Mouse (Mus musculus) brain, embryonic 18.5 days (tissue): ENCODE results near the gene Prtn3.

Experiments used
- DNase-seq: peaks from one replicate; pipeline ENCODE4 v3.0.0-alpha.2; 2012; ENCODE audit warnings: low read depth, low spot score

The Prtn3 gene

GRCm38 (mm10) chr10:79909092-79909922 lies 35.0 kb downstream of the Prtn3 start:
- no peak for DNase-seq

- no peak for DNase-seq
These were observed 36.3 kb downstream of the Prtn3 start, which contains the start of gene Gm26602 for GRCm38 (mm10) chr10:79910556-79910955. TSS of gene Gm26602 (plus strand) at chr10:79910856.

DNA sequence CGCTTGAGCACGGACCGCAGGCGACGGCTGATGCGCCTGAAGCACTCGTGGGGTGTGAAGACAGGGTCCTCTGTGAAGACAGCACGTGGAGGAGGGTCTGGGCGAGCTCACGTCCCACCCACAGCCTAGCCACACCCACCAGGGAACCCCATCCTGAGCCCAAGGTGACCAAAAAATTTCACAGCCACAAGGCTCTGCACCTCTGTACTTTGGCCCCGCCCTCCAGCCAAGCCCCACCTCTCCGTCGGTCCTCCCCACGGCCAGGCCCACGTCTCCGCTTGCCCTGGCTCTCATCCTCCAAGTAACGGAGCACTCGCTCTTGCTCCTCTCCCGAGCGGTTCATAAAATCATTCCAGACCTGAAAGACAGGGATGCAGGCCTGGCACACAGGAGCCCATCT lies 38.1 kb downstream of the Prtn3 start:
- no peak for DNase-seq

DNA sequence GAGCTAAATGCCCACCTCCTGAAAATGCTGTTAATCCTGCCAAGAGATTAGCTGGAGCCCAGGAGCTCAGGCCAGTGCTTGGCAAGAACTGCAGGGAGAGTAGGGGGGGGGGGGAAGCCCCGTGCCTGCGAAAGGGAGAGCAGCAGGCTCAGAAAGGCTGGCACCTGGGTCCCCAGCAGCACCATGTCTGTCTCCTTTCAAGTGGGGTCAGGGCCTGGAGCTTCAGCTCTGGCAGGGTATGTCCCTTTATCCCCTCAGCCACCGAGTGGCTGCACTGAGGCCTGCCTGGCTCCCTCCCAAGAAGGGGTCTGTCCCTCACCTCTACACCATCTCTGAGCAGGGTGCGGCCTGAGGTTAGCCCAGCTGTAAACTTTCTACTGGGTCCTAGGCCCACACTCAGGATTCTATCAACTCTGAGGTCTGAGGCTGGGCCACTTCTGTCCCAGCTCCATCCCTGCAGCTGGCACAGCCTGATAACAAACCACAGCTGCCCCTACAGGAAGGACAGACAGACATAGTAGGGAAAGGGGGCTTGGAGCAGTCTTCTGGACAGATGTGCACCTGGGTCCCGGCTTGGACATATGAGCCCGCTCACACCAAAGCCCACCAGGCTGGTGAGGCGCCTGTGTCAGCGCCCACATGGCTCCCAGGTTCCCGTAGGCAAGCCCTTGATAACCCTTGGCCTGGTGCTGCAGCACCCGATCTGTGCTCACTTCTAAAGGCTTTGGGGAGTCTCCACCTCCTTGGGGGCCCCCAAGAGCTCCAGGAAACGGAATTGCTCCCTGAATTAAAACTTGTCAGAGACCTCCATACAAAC lies 40.1 kb downstream of the Prtn3 start:
- DNase-seq, result no peak

DNA sequence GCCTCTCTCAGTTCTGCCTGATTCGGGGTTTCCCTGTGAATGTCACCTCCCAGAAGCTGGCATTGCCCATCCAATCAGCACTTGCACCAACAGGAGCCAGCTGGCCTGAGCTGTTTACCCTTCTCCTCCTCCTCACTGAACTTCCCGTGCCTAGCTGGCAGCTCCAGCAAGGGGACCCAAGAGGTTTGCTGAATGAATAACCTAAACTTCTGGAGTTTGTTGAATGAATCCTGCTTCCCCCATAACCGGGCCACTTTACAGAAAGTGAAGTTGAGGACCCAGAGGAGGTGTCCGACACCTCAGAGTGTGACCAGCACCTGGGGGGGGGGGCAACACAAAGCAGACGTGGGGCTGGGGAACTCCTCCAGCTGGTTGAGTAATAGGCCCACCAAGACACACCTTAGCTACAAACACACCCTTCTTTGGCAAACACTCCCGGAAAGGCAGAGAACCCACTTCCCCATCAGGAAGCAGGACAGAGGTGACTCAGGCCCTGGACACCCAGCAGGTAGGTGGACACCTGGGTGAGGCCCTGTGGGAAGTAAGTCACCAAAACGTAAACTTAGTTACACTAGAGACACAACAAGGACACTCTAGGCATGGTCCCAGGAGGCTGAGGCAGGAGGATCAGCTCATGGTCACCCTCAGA lies 40.8 kb downstream of the Prtn3 start:
- DNase-seq, result no peak

DNA sequence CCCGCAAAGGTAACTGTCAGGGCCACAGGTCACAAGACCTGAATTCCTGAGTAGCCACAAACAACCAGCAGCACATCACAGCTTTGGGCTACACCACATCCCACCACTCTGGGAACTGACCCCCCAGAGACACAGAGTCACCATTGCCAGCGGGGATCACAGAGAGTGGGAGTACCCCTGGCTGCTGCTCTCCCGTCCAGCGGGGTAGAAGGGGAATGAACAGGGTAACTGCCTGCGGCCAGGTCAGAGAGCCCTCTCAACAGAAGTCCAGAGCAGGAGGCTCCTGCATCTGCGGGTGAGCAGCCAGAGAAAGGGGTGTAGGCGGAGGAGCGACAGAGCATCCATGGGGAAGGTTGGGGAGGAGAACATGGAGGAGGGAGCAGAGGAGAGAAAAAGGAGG lies 41.8 kb downstream of the Prtn3 start:
- DNase-seq, result no peak

GRCm38 (mm10) chr10:79916808-79917531 lies 42.7 kb downstream of the Prtn3 start, which contains the start of gene Kiss1r:
TSS of gene Kiss1r (plus strand) at chr10:79916971.
- DNase-seq, result no peak

GRCm38 (mm10) chr10:79917532-79918100 lies 43.3 kb downstream of the Prtn3 start:
- DNase-seq, result no peak

GRCm38 (mm10) chr10:79918231-79919078 lies 44.2 kb downstream of the Prtn3 start:
- DNase-seq, result no peak

- no peak for DNase-seq
These were observed 45.1 kb downstream of the Prtn3 start for GRCm38 (mm10) chr10:79919251-79919849.

GRCm38 (mm10) chr10:79920056-79920890 lies 46.0 kb downstream of the Prtn3 start:
- no peak for DNase-seq

DNA sequence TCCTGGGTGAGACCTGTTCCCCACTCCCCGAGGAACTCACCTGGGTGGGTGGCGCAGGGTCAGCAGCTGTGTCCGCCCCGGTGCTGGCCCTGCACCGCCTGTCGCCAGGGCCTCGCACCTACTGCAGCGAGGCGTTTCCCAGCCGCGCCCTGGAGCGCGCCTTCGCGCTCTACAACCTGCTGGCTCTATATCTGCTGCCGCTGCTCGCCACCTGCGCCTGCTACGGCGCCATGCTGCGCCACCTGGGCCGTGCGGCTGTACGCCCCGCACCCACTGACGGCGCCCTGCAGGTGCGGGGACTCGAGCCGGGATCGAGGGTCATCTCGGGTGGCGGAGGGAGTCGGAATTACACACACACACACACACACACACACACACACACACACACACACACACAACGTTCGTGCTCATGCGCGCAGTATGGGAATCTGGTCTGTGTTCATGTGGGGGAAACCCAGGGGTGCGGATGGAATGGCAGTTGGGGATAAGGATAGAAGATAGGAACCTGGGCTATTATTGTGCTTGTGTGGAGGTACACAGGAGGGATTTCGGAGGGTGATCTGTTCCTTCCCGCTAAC lies 46.8 kb downstream of the Prtn3 start, which contains the start of gene R3hdm4:
R3hdm4 (minus strand) TSS at position 251 of the 578 bp plus-strand sequence.
- DNase-seq, result no peak

- DNase-seq, result no peak
These were observed 47.3 kb downstream of the Prtn3 start for GRCm38 (mm10) chr10:79921572-79921971.

DNA sequence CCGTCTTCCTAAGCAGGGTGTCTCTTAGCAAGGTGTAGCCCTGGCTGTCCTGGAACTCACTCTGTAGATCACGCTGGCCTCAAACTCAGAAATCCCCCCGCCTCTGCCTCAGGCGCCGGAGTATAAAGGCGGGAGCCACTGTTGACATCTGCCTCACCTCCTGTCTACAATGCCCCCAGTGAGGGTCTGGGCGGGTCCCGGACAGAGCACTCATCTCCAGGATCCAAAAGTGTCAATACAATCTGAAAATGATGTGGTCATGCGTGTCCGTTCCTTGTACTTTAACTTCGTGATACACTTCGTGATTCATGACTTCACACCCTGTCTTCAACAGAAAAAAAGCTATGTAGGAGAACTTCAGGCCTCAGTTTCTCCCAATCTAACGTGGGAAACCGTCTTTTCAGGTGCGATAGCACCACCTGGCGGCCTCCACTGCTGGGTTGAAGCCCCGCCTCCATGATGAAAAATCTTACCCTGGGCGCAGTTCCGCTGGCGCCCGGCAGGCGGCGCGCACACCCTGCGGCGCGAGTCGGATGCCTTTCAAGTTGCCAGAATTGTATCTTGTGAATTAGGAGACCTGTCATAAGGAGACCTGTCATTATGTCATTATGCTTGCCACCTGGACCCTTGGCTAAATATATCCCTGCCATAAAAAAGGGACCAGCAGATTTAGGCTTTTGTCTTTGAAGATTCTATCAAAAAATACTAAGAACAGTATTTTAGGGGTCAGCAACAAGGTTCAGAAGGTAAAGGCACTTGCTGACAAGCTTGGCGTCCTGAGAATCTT lies 50.9 kb downstream of the Prtn3 start:
- no peak for DNase-seq

GRCm38 (mm10) chr10:79925785-79926490 lies 51.7 kb downstream of the Prtn3 start:
- DNase-seq, result no peak

DNA sequence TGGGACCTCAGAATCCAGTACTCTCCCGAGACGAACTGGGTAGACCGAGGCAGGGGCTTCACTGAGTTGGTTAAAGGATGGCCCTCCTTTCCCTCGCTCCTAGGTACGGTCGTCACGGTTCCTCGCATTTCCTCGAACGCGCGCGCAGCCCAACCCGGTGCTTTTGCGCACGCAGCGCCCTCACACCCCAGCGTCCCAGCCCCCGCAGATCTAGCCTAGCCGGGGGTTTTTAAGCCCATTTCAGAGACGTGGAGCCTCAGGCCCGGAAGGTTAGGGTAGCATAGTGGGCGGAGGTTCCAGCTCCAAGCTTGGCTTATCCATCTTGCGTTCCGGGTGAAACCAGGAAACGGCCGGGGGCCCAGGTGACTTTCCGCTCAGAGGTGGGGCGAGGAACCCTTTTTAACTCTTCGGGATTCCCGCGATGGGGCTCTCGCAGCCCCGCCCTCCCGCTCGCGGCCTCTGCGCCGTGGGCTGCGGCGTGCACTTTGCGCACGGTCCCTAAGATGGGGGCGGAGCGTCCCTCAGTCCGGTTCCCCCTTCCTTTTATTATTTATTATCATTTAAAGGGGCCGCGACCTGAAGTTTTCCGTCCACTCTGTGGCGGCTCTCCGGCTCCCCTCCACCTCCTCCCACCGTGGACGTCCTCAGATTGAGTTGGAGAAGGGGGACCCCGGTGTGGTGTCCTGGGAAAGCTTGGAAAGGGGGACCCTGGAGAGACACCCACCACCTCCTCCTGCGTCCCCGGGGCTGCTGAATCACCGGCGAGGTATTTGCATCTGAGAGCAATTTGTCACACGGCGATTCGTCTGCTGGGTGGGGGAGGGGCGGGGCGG lies 52.4 kb downstream of the Prtn3 start, which contains the start of gene Arid3a:
Arid3a (plus strand) TSS at position 553 of the 833 bp plus-strand sequence.
- peak; percentile 81 for DNase-seq
